Mouse (Mus musculus): ENCODE measurements around the gene Gm49776.
"Not testable (repeated sequence)": the region's sequence is repeated elsewhere in the genome, so short reads cannot be mapped to it uniquely, and the experiment has no call there.

Gene Gm49776

GRCm38 (mm10) chr16:18258221-18258620 is at the start of gene Gm49776:
Gm49776 (minus strand) TSS chr16:18258321.
- no peak for DNase-seq (ENCODE audit: low spot score)

GRCm38 (mm10) chr16:18289614-18290013 is 31.5 kb upstream of the Gm49776 start:
- not testable (repeated sequence) for DNase-seq (ENCODE audit: low spot score)

GRCm38 (mm10) chr16:18289067-18289588 is 31.0 kb upstream of the Gm49776 start, which contains the start of gene Dgcr8:
Dgcr8 (minus strand) TSS chr16:18289246.
- peak; percentile 94 for DNase-seq (ENCODE audit: low spot score)

DNA sequence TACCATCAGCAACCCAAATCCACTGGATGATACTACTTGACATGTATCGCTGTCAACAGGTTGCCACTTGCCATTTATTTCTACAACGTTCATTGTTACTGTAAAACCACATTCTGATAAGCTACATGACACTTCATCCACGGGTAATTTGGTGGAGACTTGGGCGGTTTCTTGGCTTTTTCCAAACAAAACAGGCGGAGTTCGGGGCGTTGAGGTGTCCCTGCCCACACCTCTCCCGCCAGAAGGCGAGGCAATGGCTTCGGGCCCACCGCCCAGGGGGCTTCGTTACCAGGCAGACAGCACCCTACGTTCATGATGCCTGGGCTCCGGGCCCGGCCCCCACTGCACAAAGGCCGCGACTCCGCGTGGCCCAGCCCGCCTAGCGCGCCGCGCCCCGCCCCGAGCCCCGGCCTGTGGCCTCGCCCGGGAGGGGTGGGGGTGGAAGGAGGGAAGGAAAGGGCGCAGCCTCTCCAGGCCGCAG is 30.5 kb upstream of the Gm49776 start:
- peak; percentile 74 for DNase-seq (ENCODE audit: low spot score)

GRCm38 (mm10) chr16:18288166-18288565 is 30.0 kb upstream of the Gm49776 start:
- DNase-seq (ENCODE audit: low spot score), result peak; percentile 16

DNA sequence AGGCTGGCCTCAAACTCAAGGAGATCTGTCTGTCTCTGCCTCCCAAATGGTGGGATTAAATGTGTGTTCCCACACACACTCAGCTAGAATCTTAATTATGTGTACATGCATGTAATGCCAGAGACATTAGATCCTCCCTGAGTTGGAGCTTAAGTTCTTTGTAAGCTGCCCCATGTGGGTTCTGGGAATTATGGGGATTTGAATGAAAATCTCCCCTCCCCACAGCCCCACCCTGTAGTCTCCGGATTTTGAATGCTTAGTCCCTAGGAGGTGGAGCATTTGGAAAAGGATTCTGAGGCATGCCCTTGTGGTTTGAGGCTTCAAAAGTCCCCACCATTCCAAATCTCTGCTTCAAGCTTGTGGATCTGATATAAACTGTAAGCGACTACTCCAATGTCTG is 17.0 kb upstream of the Gm49776 start:
- DNase-seq (ENCODE audit: low spot score), result no peak

DNA sequence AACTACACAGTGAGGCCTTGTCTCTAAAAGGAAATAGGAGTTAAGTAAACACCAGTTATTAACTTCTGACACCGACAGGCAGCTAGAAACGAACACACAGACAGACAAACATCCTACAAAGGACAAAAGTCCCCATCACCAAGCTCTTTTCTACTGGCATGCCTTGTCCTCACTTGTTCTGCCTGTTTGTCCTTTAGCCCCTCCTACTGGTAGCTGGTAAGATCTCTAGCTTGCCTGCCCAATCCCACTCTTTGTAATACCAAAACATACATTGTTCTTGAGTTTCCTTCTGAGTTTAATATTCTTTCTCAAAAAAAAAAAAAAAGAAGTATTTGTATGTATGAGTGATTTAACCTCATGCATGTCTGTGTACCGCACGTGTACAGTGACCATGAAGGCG is 10.1 kb upstream of the Gm49776 start:
- DNase-seq (ENCODE audit: low spot score), result no peak

DNA sequence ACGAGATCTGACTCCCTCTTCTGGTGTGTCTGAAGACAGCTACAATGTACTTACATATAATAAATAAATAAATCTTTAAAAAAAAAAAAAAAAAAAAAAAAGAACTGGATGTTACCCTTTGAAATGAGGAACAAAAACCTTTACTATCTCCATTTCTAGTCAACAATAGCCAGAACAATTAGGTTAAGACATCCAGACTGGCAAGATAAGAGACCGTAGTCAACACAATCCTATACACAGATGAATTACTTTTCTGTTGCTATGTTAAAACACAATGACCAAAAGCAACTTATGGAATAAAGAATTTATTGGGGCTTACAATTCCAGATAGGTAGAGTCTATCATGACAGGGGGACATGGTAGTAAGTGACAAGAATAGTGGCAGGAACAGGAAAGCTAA is 6.9 kb upstream of the Gm49776 start:
- no peak for DNase-seq (ENCODE audit: low spot score)

DNA sequence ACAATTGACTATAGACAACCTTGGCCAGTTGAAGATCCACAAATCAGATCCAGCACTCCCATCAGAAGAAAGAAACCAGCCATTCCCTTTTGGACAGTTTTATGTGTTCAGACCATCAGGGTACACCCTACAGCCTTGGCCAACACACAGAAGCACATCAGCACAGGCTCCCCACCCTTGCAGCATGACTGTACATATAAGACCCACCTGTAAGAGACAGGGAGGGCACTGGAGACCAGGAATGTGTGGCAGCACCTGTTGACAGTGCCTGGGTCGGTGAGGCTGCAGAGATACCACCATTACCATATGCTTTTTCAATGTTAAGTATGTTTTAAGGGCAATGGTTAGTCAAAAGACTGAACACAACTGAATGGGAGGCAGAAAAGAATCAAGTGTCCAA is 4.3 kb downstream of the Gm49776 start:
- no peak for DNase-seq (ENCODE audit: low spot score)

- no peak for DNase-seq (ENCODE audit: low spot score)
These were observed 5.4 kb downstream of the Gm49776 start for GRCm38 (mm10) chr16:18252736-18253135.

DNA sequence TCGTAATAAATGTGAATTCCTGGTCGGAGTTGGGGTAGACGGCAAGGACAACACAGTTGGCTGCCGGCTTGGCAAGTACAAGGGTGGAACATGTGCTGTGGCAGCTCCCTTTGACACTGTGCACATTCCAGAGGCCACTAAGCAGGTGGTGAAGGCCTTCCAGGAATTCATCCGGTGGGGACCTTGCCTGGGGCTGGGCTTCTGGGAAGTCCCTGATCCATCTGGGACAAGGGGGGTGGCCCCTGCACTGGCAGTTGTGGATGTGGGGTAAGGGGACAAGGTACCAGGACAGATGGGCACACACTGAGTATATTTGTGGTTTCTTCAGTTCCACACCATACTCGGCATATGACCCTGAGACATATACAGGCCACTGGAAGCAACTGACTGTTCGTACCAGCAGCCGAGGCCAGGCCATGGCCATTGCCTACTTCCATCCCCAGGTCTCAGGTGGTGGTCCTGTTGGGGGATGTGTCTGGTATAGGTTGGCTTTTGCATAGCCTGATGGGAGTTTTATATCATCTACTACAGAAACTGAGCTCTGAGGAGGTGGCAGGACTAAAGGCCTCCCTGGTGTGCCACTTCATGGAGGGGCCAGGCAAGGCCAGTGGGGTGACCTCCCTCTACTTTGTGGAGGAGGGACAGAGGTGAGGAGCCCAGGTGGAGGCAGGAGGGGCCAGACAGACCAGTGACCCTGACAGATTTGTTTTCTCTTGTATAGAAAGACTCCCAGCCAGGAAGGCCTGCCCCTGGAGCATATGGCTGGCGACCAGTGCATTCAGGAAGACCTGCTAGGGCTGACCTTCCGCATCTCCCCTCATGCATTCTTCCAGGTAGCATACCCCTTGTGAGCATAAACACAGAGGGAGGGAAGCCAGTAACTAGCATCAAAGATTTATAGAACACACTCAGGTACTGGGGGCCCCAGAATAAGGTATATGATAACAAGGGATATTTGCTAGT is 7.0 kb downstream of the Gm49776 start:
- DNase-seq (ENCODE audit: low spot score), result no peak

GRCm38 (mm10) chr16:18250231-18250630 is 7.9 kb downstream of the Gm49776 start:
- DNase-seq (ENCODE audit: low spot score), result no peak

DNA sequence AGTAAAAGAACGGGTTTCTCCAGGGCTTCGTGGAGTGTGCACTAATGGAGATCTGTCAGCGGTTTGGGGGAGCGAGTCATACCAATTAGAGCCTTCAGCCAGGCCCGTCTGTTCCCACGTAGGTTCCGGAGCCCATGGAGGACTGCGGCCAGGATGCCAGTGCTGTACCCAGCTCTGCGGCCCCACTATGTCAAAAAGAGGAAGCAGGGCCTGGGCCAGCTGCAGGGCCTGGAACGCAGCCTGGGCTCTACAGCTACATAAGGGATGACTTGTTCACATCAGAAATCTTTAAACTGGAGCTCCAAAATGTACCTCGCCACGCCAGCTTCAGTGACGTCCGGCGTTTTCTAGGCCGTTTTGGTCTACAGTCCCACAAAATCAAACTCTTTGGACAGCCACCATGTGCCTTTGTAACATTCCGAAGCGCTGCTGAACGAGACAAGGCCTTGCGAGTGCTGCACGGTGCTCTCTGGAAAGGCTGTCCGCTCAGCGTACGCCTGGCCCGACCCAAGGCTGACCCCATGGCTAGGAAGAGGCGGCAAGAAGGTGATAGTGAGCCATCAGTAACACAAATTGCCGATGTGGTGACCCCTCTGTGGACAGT is 8.7 kb downstream of the Gm49776 start:
- DNase-seq (ENCODE audit: low spot score), result peak; percentile 38

DNA sequence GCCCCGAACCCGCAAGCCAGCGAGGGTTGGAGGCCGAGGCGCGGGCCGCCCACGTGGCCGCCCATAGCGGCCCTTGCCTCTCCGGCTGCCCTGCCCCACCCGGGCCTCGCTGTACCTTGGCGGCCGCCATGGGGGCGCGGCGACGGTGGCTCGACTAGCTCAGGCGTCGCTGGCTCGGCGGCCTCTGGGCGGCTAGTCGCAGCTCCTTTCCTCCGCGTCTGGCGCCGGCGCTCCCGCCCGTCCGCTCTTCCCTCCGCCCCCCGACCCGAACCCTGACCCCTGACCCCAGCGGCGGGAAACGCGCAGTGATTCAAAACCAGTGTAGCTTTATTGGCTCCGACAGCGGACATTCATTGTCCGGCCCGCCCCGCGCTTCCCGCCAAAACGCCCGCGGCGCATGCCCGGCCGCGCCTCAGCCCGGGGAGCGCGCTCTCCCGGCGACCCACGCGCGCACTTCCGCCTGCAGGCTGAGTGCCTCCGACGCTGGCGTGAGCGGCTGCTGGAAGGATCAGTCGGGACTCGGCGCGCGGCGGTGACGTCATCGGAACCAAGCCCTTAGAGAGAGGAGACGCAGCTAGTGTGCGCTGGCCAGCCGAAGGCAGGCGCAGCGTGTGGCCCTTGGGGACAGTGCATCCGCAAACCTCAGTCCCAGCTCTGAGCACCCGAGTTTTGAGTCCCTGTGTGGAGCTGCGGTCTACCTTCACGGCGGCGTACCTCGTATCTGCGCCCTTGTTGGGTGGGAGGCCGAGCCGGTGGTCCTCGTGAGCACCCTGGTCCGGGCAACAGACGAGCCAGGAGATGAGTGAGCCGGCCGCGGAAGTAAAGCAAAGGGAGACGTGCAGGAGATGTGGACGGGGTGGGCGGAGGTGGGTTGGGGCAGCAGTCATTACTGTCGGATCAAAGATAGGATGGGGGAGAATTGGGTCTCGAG is 9.4 kb downstream of the Gm49776 start, which contains the start of the genes Trmt2a and Ranbp1:
Gene Trmt2a, plus strand, starts transcription at position 247 of the 931 bp plus-strand sequence.
Gene Ranbp1, minus strand, starts transcription at position 300 of the 931 bp plus-strand sequence.
- DNase-seq (ENCODE audit: low spot score), result peak; percentile 99

DNA sequence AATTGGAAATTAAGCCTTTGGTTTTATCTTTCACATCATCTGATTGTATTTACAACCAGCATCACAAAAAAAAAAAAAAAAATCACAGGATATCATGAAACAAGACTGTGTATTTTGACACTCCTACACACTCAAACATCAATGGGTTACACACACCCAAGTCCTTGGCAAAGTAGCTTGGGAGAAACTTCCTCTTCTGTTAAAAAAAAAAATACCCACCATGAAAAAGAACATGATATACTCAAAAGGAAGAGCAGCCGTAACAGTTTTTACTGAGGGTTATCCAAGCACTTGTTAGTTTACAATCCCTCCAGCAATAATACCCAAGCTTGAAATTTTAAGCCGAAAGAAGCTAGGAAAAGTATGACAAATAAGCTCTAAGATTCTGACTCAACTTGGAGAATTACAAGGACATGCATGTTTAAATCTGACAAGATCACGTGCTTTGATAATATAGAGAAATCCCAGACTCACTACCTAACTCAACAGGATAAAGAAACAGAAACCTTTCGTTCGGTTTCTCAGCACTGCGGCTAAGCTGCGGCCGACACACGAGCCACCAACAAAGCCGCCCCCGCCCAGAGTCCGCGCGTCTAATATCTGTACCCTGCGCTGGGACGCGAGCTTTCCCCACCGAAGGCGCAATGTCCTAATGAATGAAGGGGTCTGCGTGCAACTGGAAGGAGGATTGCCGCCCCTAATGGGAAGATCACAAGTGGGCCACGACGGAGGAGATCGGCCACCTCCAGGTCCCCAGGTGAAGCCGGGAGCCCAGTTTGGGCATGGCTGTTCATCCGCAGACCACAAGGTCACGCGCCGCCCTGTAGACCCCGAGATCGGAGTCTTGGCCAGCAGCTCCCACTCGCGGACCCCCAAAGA is 10.4 kb downstream of the Gm49776 start:
- DNase-seq (ENCODE audit: low spot score), result no peak

DNA sequence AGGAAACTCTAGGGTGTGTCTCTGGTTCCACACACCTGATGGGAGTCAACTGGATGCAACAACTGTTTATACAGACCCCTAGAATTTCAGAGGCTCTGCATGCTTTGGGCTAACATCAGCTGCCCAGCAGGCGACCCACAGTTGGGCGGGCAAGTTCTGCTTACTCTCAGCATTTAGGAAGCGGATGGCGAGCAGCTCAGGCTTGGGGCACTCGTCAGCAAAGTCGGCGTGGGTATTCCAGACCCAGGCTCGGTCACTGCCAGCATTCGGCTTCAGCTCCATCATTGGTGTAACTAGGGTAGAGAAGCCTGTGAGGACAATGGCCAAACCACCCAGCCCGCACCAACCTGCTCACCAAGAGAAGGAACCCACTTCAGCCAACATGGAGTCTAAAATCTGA is 16.5 kb downstream of the Gm49776 start:
- DNase-seq (ENCODE audit: low spot score), result no peak

DNA sequence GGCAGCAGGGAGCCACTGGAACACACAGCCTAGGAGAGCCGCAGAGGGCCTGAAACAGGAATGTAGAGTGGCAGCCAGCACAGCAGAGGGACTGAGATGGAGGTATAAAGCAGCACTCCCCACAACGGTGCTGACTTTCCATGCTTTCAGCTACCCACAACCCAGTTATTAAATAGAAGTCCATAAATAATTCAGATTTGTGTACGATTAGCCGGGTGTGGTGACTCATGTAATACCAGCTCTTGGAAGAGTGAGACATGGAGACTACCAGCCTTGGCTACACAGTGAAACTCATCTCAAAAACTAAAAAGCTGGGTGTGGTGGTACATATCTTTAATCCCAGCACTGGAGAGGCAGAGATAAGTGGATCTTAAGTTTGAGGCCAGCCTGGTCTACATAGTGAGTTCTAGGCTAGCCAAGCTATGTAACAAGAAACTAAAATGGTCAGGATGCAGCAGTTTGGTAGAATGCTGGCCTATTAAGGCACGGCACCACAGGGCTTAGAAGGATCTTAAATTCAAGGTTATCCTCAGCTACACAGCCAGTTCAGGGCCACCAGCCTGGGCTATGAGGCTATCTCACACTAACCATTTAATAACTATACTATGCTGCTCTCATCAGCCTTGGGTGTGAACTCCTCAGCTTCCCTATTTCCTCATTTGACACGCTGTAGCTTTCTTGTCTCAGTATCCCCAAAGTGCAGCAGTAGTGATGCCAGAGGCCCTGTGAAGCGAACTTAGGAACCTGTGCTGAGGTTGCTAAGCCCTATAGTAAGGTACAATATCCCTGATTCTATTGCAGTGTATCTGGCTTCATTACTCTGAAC is 21.2 kb downstream of the Gm49776 start:
- no peak for DNase-seq (ENCODE audit: low spot score)

DNA sequence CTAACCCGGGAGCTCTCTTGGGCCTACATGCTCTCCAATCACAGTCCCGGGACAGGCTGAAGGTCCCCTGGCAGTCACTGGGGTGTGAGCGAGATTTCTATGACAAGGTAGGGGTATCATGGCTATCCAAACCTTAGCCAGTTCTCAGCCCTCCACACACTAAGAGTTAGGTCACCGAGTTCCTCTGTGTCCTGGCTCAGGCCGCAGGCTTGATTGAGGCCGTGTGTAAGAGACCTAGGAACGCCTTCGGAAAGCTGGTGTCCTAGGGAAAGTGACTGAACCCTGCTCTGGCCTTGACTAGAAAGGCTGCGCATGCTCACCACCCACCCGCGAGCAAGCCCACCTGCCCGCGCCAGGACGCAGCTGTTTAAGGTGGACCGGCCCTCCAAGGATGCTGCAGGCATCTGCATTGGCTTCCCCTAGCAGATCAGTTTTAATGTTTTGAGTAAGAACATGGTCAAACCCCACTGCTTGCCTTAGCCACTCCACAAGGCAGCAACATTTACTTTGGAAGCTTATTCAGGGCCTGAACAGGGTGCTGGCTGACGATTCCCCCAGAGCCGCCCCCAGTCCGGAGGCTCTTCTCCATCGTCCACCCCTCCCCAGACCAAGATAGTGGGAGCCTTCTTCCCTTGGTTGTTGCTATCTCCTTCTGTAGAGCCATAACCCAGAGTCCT is 22.6 kb downstream of the Gm49776 start:
- DNase-seq (ENCODE audit: low spot score), result peak; percentile 57
